Mouse (Mus musculus) right cerebral cortex, adult 2 months (tissue): ENCODE measurements at regions not wholly inside any gene's neighbourhood (a gene's known extent, or its start where the extent isn't known, plus 50 kb on each side); places are given as distances from the start of the nearest gene placed in this dataset.

Source experiments
- DNase-seq, 2 experiments: peaks; one replicate each; pipeline ENCODE4 v3.0.0; 2021 to 2022; ENCODE audit warnings: low spot score in 2 of 2

- DNase-seq, result no peak
These were observed 143.3 kb upstream of the Fndc3a start for GRCm38 (mm10) chr14:72853104-72853503.

GRCm38 (mm10) chr14:72850884-72851283 lies 141.1 kb upstream of the Fndc3a start:
- DNase-seq, result no peak

GRCm38 (mm10) chr14:72848271-72848955 lies 138.6 kb upstream of the Fndc3a start:
- DNase-seq, result no peak

GRCm38 (mm10) chr14:72847466-72847865 lies 137.7 kb upstream of the Fndc3a start:
- DNase-seq, result no peak

- DNase-seq, result no peak
These were observed 136.0 kb upstream of the Fndc3a start for GRCm38 (mm10) chr14:72845621-72846440.

- DNase-seq, result peak; percentile 31 to 32
These were observed 135.1 kb upstream of the Fndc3a start for GRCm38 (mm10) chr14:72844753-72845369.

GRCm38 (mm10) chr14:72841753-72842152 lies 131.9 kb upstream of the Fndc3a start:
- no peak for DNase-seq

- no peak for DNase-seq
These were observed 125.4 kb upstream of the Fndc3a start for GRCm38 (mm10) chr14:72835158-72835557.

- no peak for DNase-seq
These were observed 119.5 kb upstream of the Fndc3a start for GRCm38 (mm10) chr14:72829261-72829660.

- DNase-seq, result no peak
These were observed 115.7 kb upstream of the Fndc3a start for GRCm38 (mm10) chr14:72825549-72825948.

GRCm38 (mm10) chr14:72822231-72822615 lies 112.4 kb upstream of the Fndc3a start:
- DNase-seq, result peak in 1 of 2 experiments; percentile 28

- DNase-seq, result no peak
These were observed 111.9 kb upstream of the Fndc3a start for GRCm38 (mm10) chr14:72821517-72822230.

- no peak for DNase-seq
These were observed 109.2 kb upstream of the Fndc3a start for GRCm38 (mm10) chr14:72819037-72819436.

- peak in 1 of 2 experiments; percentile 26 for DNase-seq
These were observed 108.0 kb upstream of the Fndc3a start for GRCm38 (mm10) chr14:72817764-72818163.

- DNase-seq, result peak; percentile 33 to 39
These were observed 107.0 kb upstream of the Fndc3a start for GRCm38 (mm10) chr14:72816847-72817246.

GRCm38 (mm10) chr14:72809138-72809537 lies 99.3 kb upstream of the Fndc3a start:
- no peak for DNase-seq

- no peak for DNase-seq
These were observed 98.1 kb upstream of the Fndc3a start for GRCm38 (mm10) chr14:72807947-72808346.

- DNase-seq, result peak; percentile 49 to 69
These were observed 97.5 kb upstream of the Fndc3a start for GRCm38 (mm10) chr14:72807286-72807685.

- no peak for DNase-seq
These were observed 96.8 kb upstream of the Fndc3a start for GRCm38 (mm10) chr14:72806598-72806997.

GRCm38 (mm10) chr14:72803579-72803978 lies 93.8 kb upstream of the Fndc3a start:
- DNase-seq, result no peak

GRCm38 (mm10) chr14:72790654-72791053 lies 80.9 kb upstream of the Fndc3a start:
- no peak for DNase-seq

GRCm38 (mm10) chr14:72786929-72787328 lies 77.1 kb upstream of the Fndc3a start:
- no peak for DNase-seq
